Mouse (Mus musculus) spleen, embryonic (tissue): ENCODE results near the gene Olfr1432.
"Not testable (repeated sequence)": the region's sequence is repeated elsewhere in the genome, so short reads cannot be mapped to it uniquely, and the experiment has no call there.

Source experiments
- CTCF ChIA-PET: fragments of 350-600 bp; sonication (Branson Sonifier 250); formaldehyde crosslinking; loops from one replicate; lab custom pipeline; 2022; lab: Charles Lee

The Olfr1432 gene

GRCm38 (mm10) chr19:12232496-12232895 is at the start of gene Olfr1432:
Gene Olfr1432 (minus strand): TSS chr19:12232596.
- CTCF ChIA-PET: not testable (repeated sequence)

- CTCF ChIA-PET: no interaction called here
Observed at GRCm38 (mm10) chr19:12279554-12279953, 47.2 kb upstream of the Olfr1432 start, which contains the start of gene Olfr1434. Gene Olfr1434 (plus strand): TSS chr19:12279854.

DNA sequence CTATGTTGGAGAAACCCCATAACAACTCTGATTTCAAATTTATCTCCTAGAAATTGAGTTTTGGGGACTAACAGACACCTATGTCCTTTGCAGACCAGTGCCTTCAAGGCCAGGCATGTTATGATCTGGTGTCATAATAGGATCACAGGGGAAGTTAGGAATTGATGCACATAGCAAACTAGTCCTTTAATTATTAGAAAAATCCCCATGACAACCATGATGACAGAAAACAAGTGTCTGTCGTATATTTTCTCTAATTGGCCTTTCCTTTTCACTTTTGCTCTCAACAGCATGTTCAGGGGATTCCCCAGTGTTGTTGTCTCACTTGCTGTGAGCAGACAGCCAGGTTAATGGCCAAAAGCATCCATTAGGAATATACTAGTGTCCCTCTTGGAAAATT is 28.3 kb upstream of the Olfr1432 start, which contains the start of gene Olfr235:
TSS of gene Olfr235 (plus strand) at position 301 of the 400 bp plus-strand sequence.
- CTCF ChIA-PET: no interaction called here

DNA sequence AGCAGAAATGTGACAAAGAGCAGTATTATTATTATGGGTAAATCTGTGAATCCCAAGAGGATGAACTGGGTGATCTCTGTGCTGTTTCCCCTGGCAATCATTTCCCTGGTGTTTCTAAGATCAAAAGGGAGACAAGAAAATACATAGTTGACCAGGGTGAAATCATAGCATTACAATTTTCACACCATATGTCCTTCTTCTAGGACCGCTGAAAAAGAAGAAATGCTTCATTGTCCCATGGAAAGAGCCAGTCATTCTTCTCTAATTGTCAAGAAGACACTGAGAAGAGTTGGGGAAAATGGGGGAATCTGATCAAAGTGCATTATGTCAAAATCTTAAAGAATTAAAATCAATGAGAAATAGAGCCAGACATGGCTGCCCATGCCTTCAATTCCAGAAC is 9.2 kb upstream of the Olfr1432 start, which contains the start of gene Olfr262:
TSS of gene Olfr262 (minus strand) at position 101 of the 400 bp plus-strand sequence.
- CTCF ChIA-PET: no interaction called here

DNA sequence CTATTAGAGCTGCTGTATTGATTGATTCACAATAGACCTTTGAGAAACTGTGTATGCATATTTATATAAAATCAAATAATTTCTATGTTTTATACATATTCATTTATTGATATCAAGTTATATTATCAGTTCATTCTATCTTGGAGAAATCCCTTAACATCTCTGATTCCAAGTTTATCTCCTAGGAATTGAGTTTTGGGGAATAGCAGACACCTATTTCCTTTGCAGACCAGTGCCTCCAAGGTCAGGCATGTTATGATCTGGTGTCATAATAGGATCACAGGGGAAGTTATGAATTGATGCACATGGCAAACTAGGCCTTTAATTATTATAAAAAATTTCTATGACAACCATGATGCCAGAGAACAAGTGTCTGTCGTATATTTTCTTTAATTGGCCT is 32.1 kb downstream of the Olfr1432 start, which contains the start of gene Olfr1431:
TSS of gene Olfr1431 (plus strand) at position 301 of the 400 bp plus-strand sequence.
- CTCF ChIA-PET: no interaction called here

DNA sequence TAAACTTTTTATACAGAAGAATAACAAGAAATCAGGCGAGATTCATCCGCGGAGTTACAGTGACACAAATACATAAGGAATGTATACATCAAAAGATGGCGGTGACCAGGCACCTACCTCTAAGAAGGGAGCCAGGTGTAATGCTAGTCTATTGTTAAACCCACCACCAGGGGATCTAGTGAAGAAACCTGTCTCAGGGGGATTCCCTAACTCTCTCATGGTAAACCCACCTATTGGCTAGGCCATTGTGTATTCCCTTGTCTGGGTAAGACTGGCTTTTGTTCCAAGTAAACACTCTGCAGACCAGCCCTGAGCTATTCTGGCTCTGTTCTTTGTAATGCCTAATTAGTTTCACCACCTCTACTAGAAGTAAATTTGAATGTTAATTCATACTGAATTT is 33.3 kb downstream of the Olfr1432 start:
- CTCF ChIA-PET: not testable (repeated sequence)
